Mouse (Mus musculus): ENCODE measurements at regions not wholly inside any gene's neighbourhood (a gene's known extent, or its start where the extent isn't known, plus 50 kb on each side); places are given as distances from the start of the nearest gene placed in this dataset.

DNA sequence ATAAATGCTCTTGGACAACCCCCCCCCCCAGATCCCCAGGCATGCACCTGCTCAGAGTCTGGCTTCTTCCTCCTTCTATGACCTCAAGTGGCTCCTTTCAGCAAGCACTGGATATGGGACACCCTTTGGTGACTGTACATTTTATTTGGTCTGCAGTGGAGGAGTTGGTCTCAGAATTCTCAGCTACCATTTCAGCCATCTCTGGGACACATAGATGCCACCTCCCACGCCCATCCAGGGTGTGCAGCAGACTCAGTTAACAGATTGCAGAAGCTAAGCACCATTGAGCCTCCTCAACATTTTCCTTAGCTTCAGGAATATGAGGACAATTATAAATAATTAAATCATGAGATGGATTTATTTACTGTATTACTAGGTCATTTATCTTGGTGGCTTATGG lies 108.6 kb upstream of the Armc2 start:
- TF ChIP-seq CTCF (IDR thresholded peaks at IDR 0.05; ENCODE audit: extremely low read depth, insufficient read depth, low read length) (no peak), POLR2A (IDR thresholded peaks at IDR 0.05; ENCODE audit: extremely low read depth, insufficient read depth, low read length) (no peak)
